Mouse (Mus musculus) adrenal gland, postnatal 10 days (tissue): ENCODE results near the gene Rec8. TPM values are rescaled to one million over a fixed set of nuclear protein-coding genes. Genes with fewer than 3 reads are reported as not detected.

Experiments
- DNase-seq: peaks from one replicate; pipeline ENCODE4 v3.0.0; 2021; ENCODE audit warnings: mixed read lengths
- long read RNA-seq, 2 experiments: library from polyadenylated mRNA; stranded (forward); transcript quantifications; one replicate each; pipeline ENCODE4 v2.0.0; 2021
- total RNA-seq, 2 experiments: library from RNA; stranded (reverse); gene quantifications; 2 replicates each; pipeline ENCODE4 v1.2.3; 2021

Rec8 gene
- 1 to 10 TPM; 2.0 to 2.9 TPM for total RNA-seq
- long read RNA-seq, experiment 1, partial matches to known transcripts: 0 of 2 reads
- long read RNA-seq, experiment 1, other reads (novel, unspliced or antisense): 0 of 2 reads
- long read RNA-seq, experiment 2, partial matches to known transcripts: 1 of 1 reads
- long read RNA-seq, experiment 2, other reads (novel, unspliced or antisense): 0 of 1 reads

DNA sequence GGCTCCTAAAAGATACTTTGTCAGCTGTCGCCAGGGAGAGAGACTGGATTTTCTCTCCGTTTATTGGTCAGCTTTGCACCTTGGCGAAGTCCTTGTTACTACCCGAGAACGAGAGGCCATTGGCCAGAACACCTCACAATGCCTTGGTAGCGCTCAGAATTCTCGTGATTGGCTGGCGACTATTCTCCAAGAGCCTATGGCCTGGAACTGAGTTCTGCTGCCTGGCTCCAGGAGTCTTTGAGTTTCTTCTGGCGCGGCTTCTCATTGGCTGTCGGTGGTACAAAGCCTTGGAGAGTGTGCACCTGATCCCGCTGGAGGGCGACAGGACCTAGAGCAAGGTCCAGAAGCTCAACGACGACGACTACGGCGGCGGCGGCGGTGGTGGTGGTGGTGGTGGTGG, at the start of gene Rec8:
TSS of gene Rec8 (plus strand) at position 216 of the 400 bp plus-strand sequence.
- peak; percentile 44 for DNase-seq

DNA sequence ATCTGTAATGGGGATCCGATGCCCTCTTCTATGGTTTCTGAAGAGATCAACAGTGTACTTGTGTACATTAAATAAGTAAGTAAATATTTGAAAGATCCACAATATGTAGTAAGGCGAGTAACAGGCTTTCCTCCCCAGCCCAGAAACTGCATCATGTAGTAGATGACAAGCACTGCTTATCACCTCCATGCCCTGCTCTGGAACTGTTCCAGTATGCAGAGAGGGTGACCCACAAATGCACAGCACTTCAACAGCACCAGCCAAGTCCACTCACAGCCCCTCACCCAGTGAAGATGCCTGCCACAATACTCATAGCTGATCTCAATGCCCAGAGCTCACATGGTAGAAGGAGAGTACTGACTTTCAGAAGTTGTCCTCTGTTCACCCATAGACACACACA, 47.2 kb upstream of the Rec8 start:
- DNase-seq: no peak

DNA sequence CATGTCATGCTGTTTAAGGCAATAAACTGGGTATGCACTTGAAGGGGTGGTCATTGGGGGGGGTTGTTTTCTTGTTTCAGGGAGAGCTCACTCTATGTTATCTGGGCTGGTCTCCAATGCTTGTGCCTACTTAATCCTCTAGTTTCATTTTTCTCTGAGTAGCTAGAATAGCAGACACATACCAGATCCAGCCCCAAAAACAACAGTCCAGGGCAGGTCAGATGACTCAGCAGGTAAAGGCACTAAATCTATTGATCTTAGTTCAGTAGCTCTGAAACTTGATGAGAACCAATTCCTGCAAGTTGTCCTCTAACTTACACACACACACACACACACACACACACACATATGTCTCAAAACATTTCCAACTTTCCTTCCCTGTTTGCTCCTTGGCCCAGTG, 46.1 kb upstream of the Rec8 start:
- no peak for DNase-seq

DNA sequence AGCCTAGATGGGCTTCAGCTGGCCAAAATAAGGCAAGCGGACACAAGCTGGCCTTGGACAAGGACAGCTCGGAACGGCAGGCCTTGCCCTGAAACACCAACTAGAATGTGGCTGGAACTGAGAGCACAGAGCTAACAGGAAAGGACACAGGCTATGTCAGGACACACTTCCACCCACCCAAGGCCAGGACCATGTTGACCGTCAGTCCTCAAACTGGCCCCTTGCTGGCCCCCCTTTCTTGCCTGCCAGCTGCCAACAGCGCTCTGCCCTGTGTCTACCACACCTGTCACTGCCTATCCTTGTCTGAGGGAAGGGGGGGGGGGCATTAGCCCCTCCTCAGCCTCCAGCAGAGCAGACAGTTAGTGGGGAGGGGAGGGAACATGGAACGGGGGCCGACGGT, 42.5 kb upstream of the Rec8 start, which contains the start of gene Fitm1:
TSS of gene Fitm1 (plus strand) at position 316 of the 400 bp plus-strand sequence.
- no peak for DNase-seq

DNA sequence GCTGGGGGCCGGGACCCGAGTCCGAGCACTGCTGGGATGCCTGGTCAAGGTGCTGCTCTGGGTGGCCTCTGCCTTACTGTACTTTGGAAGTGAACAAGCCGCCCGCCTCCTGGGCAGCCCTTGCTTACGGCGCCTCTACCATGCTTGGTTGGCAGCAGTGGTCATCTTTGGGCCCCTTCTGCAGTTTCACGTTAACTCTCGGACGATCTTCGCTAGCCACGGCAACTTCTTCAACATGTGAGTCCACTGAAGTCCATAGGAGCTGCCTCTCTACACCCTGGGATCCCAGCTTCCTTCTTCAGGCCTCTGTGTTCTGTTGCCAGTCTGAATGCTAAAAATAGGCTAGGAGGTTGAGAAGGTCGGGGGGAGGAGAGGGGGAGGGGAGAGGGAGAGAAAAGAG, 42.1 kb upstream of the Rec8 start:
- DNase-seq: no peak

DNA sequence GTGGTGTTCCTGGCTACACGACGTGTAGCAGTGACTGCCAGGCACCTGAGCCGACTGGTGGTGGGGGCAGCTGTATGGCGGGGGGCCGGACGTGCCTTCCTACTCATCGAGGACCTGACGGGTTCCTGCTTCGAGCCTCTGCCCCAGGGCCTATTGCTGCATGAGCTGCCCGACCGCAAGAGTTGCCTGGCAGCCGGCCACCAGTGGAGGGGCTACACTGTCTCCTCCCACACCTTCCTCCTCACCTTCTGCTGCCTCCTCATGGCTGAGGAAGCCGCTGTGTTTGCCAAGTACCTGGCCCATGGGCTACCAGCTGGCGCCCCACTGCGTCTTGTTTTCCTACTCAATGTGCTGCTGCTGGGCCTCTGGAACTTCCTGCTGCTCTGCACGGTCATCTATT, 41.5 kb upstream of the Rec8 start:
- no peak for DNase-seq

DNA sequence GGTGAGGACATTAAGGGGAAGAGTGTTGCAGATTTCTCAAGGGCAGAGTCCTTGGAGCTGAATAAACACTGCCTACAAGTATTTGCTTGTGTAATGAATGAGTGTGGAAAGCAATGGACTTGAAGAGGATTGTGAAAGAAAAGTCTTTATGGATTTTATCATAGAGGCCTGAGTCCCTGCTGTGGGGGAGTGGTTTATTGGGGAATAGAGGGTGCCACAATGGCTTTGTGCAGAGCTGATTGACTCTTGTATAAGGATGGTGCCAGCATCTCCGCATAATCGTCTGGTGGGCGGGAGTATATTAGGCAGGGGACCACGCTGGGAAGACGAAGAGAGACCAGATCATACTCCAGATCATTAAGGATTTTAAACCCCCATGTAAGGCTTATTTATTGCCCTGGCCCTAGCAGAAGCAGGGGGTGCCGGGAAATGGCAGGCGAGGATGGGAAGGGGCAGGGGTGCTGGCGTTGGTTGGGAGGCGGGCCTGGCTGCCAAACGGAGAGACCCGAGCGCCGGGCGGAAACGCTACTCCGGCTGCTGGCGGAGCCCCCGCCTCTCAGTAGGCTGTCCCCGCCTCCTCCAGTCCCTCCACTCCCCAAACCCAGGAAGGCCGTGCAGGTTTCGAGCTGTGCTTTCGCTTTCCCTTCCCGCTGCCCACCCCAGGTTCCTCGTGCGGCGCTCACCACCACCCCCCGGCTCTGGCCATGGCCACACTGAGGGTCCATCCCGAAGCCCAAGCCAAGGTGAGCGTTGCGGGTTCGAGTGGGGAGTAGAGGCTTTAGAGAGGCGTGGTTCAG, 39.8 kb upstream of the Rec8 start, which contains the start of gene Psme1:
TSS of gene Psme1 (plus strand) at position 253 of the 797 bp plus-strand sequence.
- DNase-seq: peak; percentile 89

DNA sequence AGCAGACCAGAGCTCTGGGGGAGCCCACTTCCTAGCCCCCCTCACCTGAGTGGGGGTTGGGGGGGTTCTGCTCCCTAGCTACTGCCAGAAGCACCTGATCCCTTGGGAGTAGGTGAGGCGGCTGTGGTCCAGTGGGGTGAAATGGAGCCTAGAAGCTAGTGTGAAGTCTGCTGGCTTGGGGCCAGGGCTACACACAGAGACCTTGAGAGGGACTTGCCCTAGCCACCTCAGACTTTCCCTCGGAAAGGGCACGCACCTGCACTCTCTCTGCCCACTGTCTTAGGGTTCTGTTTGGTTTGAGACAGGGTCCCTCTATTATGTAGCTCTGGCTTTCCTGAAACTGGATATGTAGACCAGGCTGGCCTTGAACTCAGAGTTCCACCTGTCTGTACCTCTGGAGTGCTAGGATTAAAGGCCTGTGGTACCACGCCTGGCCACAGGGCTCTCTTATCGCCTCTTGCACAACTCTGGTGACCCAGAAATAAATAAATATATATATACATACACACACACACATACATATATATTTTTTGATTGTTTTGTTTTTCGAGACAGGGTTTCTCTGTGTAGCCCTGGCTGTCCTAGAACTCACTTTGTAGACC, 39.1 kb upstream of the Rec8 start:
- DNase-seq: peak; percentile 85

DNA sequence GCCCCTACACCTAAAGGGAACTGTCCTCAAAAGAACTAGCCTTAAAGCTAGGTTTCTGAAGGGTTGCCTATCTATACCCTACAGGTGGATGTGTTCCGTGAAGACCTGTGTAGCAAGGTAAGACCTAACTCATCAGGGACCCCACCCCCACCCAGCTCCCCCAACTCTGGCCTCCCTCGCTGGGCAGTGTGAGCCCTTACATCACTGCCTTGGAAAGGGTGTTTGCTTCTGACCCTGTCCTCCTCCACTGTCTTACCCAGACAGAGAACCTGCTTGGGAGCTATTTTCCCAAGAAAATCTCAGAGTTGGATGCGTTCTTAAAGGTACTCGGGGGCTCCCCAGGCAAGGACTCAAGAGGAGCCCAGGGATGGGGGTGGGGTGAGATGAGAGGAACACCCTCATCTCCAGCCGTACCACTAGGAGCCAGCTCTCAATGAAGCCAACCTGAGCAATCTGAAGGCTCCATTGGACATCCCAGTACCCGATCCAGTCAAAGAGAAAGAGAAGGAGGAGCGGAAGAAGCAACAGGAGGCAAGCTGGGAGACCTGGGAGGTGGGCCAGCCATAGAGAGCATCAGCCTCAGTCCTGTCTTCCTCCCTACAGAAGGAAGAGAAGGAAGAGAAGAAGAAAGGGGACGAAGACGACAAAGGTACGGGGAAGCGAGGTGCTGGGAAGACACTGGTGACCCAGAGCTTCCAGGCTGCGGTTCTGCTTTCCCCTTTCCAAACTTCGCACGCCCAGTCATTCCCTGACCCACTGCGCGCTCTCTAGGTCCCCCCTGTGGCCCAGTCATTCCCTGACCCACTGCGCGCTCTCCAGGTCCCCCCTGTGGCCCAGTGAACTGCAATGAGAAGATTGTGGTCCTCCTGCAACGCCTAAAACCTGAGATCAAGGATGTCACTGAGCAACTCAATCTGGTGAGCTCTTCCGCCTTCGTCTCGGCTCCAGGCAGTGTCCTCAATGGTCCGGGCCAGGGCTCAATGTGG, 38.0 kb upstream of the Rec8 start:
- no peak for DNase-seq

DNA sequence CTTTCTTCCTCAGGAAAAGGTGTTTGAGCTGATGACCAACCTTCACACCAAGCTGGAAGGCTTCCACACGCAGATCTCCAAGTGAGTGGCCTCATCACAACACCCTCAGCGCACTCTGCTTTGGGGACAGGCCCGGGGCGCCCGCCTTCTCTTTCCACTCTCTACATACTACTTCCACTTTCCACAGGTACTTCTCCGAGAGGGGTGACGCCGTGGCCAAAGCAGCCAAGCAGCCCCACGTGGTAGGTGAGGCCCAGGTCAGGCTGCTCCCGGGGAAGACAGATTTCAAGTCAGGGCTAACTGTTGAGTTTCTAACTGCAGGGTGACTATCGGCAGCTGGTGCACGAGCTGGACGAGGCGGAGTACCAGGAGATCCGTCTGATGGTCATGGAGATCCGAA, 37.1 kb upstream of the Rec8 start:
- DNase-seq: no peak

DNA sequence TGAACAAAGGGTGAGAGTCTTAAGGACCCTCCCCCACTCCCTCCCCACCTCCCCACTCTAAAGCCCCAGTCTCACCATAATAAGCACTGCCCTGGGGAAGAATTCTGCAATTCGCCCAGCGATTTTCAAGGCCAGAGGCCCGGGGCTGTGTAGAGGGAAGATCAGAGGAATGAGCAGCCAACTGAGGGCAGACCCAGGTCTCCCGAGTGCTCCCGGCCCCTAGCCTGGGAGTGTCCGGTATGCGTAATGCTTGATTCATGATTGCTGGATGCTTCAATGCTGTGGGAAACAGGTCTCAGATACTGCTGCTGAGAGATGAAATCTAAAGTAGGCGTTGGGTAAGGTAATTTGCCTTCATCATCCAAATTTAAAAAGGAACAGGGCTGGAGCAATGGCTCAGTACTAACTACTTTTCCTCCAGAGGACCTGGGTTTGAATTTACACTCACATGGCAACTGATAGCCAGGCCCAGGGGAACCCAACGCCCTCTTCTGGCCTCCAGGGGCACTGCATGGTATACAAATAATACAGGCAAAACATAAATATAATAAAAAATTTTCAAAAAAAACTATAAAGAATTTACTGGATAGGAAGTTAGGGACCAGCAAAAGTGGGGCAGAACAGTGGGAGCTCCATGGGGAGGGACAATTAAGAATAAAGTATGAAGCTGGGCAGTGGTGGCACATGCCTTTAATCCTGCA, 35.7 kb upstream of the Rec8 start:
- DNase-seq: no peak

DNA sequence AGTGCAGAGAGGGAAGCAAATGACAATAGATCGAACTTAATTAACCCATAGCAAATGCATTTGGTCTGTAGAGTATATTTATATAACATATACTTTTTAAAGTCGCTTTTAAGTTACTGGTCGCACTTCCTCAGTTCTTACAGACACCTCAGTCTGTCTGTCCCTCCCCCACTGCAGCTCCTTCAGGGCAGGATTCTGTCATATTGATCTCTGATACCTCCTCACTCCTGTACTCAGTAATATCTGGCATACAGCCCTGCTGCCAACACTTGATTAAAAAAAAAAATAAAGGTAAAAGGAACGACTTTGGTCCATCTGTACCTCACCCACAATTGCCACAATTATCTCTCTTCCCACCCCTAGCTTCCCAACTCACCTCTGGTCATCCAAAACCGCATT, 33.5 kb upstream of the Rec8 start:
- no peak for DNase-seq

DNA sequence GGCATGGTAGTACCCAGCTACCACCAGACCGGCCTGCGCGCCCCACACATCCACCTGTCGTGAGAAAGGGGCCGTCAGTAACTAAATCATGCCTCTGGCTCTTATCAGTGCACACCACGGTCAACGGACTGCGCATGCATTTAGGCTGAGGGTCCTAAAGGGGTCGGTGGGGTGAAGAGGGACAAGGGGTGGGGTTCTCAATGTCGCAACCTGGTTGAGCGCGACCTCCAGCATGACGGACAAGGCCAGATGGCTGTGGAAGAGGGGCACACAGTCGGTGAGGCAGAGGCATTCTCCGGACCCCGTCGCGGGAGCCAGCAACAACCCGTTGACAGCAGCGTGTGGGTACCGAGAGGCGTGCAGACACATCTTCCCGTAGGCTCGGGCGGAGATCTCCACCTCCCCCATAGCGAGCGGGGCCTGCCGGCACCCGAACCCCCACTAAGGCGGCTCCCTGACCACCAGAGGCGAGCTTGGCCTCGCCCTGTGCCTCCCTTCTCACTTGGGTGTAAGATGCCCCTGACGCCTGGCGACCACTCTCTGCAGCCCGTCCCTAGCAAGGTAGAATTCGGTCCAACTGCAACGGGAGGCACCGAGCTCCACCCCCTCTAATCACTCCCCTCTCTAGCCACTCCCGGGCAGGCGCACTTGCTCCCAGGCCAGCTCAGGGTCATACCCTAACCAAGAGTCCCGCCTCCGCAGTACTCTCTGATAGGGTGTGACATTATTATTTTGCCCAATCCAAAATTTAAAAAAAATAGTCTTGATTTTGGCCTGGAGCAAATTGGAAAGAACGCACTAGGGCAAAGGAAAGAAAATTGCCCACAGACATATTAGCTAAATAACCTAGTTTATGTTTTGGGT, 32.9 kb upstream of the Rec8 start, which contains the start of gene Emc9:
TSS of gene Emc9 (minus strand) at position 601 of the 864 bp plus-strand sequence.
- peak; percentile 91 for DNase-seq

DNA sequence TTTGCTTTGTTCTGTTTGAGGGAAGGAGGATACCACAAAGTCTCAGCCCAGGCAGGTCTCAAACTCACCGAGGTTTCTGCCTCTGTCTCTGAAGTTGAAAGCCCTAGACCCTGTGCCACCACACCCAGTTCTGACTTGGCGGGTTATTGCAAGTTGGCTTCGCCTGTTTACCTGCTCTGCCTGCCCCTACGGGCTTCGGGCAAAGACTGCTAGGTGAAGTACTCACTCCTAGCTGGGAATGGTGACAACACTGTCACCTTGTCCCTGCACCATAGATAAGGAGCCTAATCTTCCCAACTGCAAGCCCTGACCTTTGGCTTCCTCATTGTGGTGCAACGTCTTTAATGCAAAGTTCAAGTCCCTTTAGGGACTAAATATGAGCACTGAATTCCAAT, 32.3 kb upstream of the Rec8 start:
- DNase-seq: peak; percentile 32

DNA sequence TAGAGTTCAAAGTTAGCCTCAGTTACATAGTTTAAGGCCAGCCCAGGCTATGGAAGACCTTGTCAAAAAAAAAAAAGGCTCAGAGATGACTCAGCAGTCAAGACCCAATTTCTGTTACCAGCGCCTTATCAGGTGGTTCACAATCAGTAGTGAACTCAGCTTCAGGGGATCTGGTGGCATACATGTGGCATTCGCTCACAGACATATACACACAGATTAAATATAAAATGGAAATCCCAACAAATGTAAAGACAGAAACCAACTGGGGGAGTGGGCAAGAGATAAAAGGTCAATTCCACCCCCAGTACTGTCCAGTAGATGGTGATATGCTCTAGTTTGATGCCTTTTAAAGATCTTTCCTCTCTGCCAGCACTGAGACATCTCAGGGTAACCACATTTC, 31.7 kb upstream of the Rec8 start:
- DNase-seq: no peak

DNA sequence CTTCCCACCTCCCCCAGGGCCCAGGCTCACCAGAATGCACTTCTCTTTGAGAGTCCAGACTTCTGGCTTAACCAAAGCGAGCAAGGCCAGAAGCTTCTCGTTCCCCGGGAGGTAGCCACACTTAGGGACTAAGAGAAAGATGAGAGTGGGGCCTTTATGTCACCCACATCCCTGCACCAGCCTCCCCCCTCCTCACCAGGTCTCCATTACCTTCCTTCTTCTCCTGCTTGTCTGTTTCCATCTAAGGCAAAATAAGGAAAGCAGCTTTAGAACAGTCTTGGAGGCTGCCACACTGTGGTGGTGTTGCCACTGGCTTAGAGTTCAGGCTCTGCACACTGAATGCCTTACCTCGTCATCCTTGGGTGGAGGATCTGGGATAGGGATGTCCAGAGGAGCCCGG, 28.6 kb upstream of the Rec8 start:
- no peak for DNase-seq

DNA sequence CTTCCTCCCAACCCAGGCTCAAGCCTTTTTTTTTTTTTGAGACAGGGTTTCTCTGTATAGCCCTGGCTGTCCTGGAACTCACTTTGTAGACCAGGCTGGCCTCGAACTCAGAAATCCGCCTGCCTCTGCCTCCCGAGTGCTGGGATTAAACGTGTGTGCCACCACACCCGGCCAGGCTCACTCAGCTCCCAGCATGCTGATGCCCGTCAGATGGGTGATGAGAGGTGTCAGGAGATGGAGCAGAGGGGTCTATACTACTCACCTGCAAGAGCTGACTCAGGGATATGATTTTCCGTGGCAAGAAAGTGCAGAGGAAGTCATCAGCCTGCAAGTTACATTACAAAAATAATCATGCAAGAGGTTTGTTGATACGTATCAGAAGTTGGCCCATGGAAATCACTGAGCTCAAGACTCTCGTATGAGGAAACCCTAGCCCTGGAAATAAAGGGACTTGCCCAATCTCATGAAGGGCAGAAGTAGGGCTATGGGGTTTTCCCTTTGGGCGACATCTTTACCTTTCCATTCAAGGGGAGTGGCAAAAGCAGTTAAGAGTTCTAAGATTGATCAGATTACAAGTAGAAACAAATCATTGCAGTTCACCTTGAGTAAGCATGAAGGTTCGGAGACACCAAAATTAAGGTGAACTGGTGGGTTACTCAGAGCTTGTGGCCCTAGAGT, 27.9 kb upstream of the Rec8 start:
- no peak for DNase-seq

DNA sequence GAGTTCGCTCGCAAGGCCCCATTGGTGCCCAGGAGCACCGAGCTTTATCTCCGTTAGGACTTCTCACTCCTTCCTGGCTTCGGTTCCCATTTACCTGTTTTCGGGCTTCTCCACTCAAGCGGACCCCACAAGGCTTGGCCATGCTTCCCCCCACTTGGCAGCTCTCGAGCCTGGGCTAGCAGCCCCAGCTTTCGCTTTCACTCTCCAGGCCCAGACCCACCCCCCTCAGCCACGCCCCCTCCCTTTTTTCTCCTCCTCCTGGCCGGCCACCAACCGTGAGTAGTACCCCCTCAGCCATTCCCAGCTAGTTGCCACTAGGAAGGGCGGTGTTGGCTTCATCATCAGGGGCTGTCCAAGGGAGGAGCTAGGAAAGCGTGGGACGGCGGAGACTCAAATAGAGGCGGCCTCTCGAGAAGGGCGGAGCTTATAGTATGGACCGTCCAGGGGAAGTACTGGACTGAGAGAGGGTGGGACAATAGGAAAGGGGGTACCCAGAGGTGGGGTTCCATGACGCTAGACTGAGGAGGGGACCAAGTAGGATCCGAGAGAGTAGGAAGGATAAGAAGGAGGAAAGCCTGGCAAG, 27.0 kb upstream of the Rec8 start, which contains the start of gene Psme2:
TSS of gene Psme2 (minus strand) at position 366 of the 583 bp plus-strand sequence.
- DNase-seq: peak; percentile 95

DNA sequence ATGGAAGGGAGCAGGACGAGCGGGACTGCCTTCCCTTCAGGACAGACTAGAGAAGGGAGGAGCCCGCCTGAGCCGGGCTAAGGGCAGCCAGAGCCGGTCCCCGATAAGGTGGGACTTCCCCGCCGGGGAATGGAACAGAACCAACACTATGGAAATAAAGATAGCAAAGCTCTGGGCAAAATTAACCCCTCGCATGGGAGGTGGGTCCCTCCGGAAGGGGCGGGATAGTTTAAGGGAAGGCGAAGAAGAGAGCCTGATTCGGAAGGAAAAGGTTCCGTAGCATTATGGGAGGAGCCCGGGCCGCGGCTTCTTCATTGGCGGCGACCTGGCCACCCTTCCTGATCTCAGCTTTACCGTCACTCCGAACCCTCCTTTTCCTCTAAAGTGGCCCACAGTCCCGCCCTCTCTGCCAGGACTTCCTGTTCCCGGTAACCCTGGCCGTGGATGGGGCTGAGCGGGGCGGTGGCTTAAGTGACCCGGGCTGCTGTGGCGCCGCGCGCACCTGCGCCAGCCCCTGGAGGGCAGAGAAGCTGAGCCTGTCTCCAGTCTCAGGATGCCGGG, 26.4 kb upstream of the Rec8 start, which contains the start of gene Rnf31:
TSS of gene Rnf31 (plus strand) at position 378 of the 561 bp plus-strand sequence.
- peak; percentile 96 for DNase-seq
